Mouse (Mus musculus): ENCODE data around the gene Tgif1.

Tgif1 gene

GRCm38 (mm10) chr17:70853436-70853905 lies at the start of gene Tgif1:
Tgif1 (minus strand) TSS chr17:70853546.
- no peak for DNase-seq (ENCODE audit: low spot score in 2 of 2)

- no peak for DNase-seq (ENCODE audit: low spot score in 2 of 2)
These were observed 47.3 kb upstream of the Tgif1 start for GRCm38 (mm10) chr17:70900660-70901059.

GRCm38 (mm10) chr17:70899642-70900041 lies 46.3 kb upstream of the Tgif1 start:
- DNase-seq (ENCODE audit: low spot score in 2 of 2) = no peak

- DNase-seq (ENCODE audit: low spot score in 2 of 2) = no peak
These were observed 41.5 kb upstream of the Tgif1 start for GRCm38 (mm10) chr17:70894867-70895266.

DNA sequence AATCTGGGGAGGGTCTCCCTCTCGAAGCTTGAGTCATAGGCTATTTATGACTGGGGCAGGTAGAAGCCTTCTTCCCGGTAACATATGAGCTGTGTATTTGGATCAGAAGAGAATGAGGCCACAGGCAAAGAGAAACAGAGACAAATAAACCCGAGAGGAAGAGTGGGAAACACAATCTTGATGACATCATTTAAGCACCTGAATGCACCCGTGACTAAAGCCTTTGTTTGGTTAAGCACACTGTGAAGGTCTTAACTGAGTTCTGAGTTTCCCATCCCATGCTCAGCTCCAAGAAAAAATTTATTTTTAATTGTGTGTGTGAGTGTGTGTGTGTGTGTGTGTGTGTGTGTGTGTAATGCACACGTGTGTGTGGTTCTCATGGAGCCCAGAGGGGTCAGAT lies 39.8 kb upstream of the Tgif1 start:
- DNase-seq (ENCODE audit: low spot score in 2 of 2) = no peak

DNA sequence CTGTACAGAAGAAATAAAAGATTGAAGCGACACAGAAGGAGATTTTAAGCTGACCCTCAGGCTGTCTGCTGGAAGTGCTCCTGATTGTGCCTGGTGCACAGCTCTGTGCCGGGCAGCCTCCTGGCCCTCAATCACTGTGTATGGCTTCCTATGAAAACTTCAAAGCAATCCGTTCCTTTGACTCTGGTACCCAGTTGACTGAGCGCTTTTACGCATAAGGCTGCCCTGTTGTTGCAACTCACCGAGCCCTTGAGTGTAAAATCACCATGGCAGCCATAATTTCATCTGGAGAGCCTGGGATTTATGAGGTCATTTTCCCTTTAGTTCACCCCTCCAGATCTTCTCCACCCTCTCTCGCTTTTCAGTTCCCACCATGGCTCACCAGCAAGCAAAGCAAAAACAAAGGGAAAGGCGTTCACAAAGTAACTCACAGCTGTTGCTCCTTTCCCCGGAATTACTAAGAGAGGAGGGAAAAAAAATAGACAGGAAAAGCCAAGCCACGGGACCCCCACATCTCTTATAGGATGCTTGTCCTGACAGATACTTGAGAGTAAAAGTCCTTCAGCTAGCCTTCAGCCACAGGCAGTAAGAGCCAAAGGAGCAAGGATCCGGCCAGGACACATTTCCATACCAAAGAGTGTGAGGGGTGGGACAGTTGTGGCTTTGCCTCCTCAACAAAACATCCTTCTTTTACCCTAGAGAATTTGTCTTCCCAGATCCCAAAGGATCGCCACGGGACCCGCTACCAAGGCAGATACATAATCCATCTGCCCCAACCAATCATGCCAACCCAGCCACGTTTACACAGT lies 39.1 kb upstream of the Tgif1 start:
- DNase-seq (ENCODE audit: low spot score in 2 of 2) = no peak

DNA sequence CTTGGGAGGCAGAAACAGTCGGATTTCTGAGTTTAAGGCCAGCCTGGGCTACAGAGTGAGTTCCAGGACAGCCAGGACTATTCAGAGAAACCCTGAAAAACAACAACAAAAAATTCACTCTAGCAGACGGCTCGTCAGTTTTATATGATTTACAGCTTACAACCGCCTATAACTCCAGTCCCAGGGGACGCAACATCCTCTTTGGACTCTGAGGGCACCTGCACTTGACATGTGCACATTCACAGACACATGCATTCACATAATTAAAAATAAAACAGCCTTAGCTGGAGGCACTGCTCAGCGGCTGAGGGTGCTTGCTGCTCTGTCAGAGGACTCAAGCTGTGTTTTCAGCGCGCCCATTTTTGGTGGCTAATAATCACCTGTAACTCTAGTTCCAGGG lies 37.2 kb upstream of the Tgif1 start:
- no peak for DNase-seq (ENCODE audit: low spot score in 2 of 2)

DNA sequence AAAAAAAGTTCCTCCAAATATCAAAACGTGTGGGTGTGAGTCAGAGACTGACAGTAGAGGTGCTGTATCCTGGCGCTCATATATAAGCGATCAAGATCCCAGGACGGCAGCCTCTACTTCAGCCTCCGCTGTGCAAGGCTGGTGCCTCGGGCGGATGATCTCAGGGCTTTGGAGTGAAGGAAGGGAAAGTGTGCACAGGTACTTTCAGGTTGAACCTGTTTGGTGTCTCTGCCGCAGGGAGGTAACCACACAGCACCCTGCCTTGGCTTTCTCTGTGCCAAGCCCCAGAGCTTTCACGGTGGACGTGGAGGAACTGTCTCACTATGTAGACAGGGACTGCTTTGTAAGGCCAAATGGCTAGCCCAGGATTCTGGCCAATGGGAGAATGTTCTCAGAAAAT lies 35.3 kb upstream of the Tgif1 start:
- DNase-seq (ENCODE audit: low spot score in 2 of 2) = peak; percentile 43 to 58

DNA sequence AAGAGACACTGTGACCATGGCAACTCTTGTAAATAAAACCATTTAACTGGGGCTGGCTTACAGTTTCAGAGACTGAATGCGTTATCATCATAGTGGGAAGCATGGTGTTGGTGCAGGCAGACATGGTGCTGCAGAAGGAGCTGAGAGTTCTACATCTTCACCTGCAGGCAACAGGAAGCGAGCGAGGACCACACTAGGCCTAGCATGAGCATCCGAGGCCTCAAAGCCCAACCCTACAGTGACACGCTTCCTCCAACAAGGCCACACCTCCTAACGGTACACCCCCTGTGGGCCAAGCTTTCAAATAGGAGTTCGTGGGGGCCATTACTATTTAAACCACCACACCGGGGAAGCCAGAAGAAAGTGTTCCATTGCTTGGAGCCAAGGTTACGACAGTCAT lies 34.5 kb upstream of the Tgif1 start:
- no peak for DNase-seq (ENCODE audit: low spot score in 2 of 2)

GRCm38 (mm10) chr17:70886641-70887391 lies 33.5 kb upstream of the Tgif1 start:
- no peak for DNase-seq (ENCODE audit: low spot score in 2 of 2)

DNA sequence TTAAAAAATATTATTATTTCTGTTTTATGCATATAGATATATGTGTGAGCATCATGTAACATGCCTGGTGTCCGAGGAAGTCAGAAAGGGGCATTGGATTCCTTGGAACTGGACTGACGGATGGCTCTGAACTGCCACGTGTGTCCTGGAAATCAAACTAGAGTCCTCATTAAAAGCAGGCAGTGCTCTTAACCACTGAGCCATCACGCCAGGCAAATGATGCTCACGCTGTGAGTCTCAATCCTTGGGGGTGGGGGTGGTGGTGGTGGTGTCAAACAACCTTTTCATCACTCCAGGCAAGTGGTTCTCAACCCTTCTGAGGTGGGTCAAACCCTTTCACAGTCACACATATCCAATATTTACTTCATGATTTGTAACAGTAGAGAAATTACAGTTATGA lies 32.5 kb upstream of the Tgif1 start:
- no peak for DNase-seq (ENCODE audit: low spot score in 2 of 2)

GRCm38 (mm10) chr17:70881934-70882333 lies 28.6 kb upstream of the Tgif1 start:
- no peak for DNase-seq (ENCODE audit: low spot score in 2 of 2)

GRCm38 (mm10) chr17:70881194-70881593 lies 27.8 kb upstream of the Tgif1 start:
- DNase-seq (ENCODE audit: low spot score in 2 of 2) = no peak

GRCm38 (mm10) chr17:70878237-70878636 lies 24.9 kb upstream of the Tgif1 start:
- DNase-seq (ENCODE audit: low spot score in 2 of 2) = no peak

GRCm38 (mm10) chr17:70873778-70874124 lies 20.4 kb upstream of the Tgif1 start:
- no peak for DNase-seq (ENCODE audit: low spot score in 2 of 2)

GRCm38 (mm10) chr17:70872936-70873777 lies 19.8 kb upstream of the Tgif1 start:
- DNase-seq (ENCODE audit: low spot score in 2 of 2) = no peak

- no peak for DNase-seq (ENCODE audit: low spot score in 2 of 2)
These were observed 19.0 kb upstream of the Tgif1 start for GRCm38 (mm10) chr17:70872094-70872929.

GRCm38 (mm10) chr17:70871676-70872075 lies 18.3 kb upstream of the Tgif1 start:
- DNase-seq (ENCODE audit: low spot score in 2 of 2) = no peak

- no peak for DNase-seq (ENCODE audit: low spot score in 2 of 2)
These were observed 17.2 kb upstream of the Tgif1 start for GRCm38 (mm10) chr17:70870581-70870980.

DNA sequence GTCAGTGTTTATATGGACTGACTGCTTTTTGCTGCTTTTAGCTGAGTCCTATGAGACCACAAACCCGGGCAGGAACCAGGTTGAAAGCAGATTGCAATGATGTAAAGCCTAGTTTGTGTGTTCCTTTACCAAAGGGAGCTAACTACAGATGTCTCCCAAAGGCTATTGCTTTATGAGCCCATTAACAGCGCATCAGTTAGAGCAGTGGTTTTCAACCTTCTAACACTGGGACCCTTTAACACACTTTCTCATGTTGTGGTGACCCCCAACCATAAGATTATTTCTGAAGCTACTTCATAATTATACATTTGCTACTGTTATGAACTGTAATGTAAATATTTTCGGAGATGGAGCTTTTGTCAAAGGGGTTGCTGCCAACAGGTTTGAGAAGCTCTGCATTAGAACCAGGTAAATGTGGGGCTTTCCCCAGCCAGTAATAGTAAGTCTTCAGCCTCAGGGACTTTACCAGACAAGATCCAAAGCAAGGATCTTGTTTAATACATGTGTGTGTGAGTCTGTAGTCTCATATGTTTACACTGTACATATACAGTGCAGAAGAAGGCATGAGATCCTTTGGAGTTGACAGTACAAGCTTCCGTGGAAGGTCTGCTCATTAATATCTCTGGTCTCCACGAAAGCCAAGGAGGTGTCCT lies 15.4 kb upstream of the Tgif1 start:
- no peak for DNase-seq (ENCODE audit: low spot score in 2 of 2)
